Mouse (Mus musculus): ENCODE measurements around the gene Cep55. TPM values are rescaled to one million over a fixed set of nuclear protein-coding genes. Genes with fewer than 3 reads are reported as not detected.

The Cep55 gene
- 14.8 TPM for polyA plus RNA-seq (2014; fragmentation: Illumina TruSeq; extraction: RNeasy Lipid Tissue Mini Kit (QIAGEN cat#74804); ENCODE audit: low read depth, low replicate concordance)

GRCm38 (mm10) chr19:38054720-38055192 is at the start of gene Cep55:
Cep55 (plus strand) TSS chr19:38055011.

GRCm38 (mm10) chr19:38043281-38043981 is 11.4 kb upstream of the Cep55 start, which contains the start of gene Myof:
Myof (minus strand) TSS chr19:38043577.

GRCm38 (mm10) chr19:38096858-38097758 is 42.3 kb downstream of the Cep55 start, which contains the start of gene Ffar4:
Ffar4 (plus strand) TSS chr19:38097071.

Other genes with a start within 250 kb of the Cep55 start
- gene Myof, start 11.4 kb upstream of the Cep55 start, polyA plus RNA-seq (2014; fragmentation: Illumina TruSeq; extraction: RNeasy Lipid Tissue Mini Kit (QIAGEN cat#74804); ENCODE audit: low read depth, low replicate concordance), result 54.5 TPM
- 10.8 TPM for gene Ffar4, start 42.1 kb downstream of the Cep55 start, polyA plus RNA-seq (2014; fragmentation: Illumina TruSeq; extraction: RNeasy Lipid Tissue Mini Kit (QIAGEN cat#74804); ENCODE audit: low read depth, low replicate concordance)
- gene Rbp4, start 70.3 kb downstream of the Cep55 start, polyA plus RNA-seq (2014; fragmentation: Illumina TruSeq; extraction: RNeasy Lipid Tissue Mini Kit (QIAGEN cat#74804); ENCODE audit: low read depth, low replicate concordance), result 27.0 TPM
- gene Pde6c, start 77.8 kb downstream of the Cep55 start, polyA plus RNA-seq (2014; fragmentation: Illumina TruSeq; extraction: RNeasy Lipid Tissue Mini Kit (QIAGEN cat#74804); ENCODE audit: low read depth, low replicate concordance), result not detected
- gene Fra10ac1, start 169.1 kb downstream of the Cep55 start, polyA plus RNA-seq (2014; fragmentation: Illumina TruSeq; extraction: RNeasy Lipid Tissue Mini Kit (QIAGEN cat#74804); ENCODE audit: low read depth, low replicate concordance), result 66.7 TPM
- 2.6 TPM for gene Lgi1, start 209.5 kb downstream of the Cep55 start, polyA plus RNA-seq (2014; fragmentation: Illumina TruSeq; extraction: RNeasy Lipid Tissue Mini Kit (QIAGEN cat#74804); ENCODE audit: low read depth, low replicate concordance)